Mouse (Mus musculus): ENCODE measurements around the gene Ccng2.

Ccng2 gene

DNA sequence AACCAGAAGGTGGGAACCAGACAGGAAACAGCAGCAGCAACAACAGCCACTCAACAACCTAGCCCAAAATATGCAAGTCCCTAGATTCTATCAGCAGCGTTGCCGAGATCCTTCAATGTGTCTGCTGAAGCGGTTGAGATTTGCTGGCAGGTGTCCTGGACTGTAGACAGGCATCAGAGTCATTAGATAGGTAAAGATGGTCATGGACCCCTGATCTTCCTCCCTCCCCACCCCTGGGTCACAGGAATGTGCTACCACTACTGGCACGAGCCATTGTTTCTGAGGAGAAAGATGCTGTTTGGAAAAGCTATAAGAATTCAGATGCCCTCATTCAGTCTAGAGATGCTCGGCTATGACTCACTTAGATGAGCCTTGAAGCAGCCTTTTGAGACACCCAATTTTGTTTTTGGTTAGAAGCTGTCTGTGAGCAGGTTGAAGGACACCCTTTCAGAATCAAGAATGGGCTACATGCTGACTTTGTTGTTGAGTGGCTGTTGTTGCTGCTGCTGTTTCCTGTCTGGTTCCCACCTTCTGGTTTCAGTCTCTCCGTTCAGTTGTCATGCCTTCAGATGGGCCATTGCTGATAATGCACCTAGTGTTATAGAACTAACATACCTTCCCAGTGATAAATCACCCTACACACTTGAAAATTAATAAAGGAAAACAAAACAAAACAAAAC, 3.5 kb upstream of the Ccng2 start:
- no peak for DNase-seq

DNA sequence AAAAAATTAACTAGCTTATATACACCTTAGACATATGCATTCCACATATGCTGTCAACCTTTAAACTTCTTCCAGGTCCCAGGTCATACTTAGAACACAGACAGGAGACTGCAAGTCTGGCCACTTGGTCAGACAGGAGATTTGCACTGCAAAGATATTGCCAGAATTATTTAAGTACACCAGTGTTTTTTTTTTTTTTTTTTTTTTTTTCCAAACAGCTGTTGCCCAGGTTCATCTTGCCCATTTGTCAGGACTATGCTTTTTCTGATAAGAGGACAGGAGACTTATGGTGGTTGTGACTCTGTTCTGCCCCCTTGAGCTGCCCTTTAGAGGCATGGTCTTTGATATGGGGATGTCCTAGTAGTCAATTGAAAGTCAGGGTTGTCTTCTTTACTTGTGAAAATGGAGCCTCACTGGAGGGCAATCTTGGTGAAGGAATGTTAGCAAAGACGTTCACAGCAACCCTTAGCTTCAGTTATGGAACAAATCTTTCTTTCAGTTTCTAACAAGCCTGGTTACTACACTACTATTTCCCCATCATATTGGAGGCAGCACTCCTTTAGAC, 2.8 kb upstream of the Ccng2 start:
- DNase-seq = no peak

DNA sequence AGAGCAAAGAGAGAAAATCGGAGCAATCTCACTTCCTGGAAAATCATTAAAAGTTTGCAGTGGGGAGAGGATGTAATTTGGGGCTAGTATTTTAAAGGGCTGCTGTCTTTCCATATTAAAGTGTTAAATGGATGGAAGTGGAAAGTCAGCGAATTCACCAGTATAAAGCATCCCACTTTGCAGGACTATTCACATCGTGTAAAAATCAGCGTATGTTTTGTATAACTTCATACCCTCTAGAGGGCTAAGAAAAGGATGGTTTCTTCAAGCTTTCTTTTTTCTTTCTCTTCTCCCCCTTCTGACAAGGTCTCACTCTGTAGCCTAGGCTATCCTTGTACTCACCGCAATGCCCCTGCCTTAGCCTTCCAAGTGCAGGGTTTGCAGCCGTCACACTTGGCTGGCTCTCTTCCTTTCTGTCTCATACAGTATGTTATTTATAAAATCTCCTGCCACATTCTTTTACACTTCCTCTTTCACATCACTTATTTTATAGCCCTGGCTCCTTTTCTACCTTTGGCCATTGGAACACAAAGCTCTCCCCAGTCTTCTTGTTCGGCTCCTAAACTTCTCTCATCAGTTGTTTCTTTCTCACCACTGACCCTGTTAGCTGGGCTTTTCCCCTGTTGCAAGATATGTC, 1.8 kb upstream of the Ccng2 start:
- DNase-seq = no peak

DNA sequence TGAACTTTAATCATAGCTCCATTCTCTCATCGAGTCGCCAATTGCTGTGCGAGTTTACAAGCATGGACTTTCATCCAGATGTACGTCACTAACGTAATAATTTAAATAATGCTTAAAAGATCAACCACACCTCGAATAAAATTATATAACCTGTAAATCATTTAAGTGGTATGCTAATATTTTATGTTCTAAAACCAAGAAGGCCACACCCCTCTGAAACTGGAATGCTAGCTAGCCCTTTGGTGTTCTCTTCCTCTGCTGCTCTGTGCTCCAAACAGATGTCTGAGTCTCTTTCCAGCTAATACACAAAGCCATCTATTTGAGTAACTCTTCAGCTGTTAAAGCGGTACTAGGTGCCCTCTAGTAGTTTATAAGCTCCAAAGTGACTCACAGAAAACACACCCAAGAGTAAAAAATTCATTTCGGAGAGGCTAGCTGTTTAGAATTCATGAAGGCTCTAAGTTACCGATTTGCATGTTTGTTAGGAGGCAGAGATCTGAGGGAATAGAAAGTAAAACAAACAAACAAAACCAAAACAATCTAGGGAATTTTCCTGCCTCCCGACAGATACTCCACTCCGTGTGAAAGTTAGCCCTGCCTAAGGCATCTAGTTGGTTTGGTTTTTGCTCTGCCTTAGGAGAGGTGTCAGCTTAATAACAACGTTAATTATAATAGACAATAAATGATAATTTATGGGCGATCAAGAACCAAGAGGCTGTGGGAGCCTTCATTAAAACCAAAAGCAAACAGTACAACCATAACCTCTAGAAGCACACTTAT, 1.1 kb upstream of the Ccng2 start:
- DNase-seq = no peak

DNA sequence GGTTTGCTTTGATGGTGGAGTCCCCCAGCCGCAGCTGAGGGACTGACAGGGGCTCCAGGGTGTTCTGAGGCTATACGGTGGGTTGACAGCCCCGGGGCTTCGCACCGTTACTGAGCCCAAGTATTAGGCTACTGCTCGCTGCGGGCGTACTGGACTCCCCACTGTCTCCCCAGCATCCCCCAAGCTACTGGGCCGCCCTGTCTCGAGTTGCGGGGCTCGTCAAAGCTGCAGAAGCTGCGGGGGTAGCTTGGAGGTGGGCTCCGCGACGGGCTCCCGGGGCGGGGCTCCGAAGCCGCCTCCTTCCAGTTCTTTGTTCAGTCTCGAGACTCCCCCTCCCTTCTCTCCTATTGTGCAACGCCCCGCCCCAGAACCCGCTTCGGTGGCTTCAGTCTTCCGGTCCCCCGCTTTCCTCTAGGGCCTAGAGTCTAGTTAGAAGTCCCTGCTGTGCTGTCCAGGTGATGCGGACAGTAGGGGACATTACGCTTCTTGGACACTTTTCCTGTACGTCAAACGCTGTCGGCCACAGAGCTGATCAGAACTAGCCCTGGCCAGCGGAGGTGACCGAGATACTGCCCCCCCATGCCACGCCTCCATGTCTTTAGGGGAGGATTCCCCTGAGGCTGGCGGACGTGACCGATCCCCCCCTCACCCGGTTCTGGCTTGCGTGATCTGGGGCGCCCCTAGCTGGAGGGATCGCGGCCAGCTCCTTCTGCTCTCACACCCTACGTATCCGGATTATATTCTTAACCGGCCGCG, 972 bp downstream of the Ccng2 start:
- DNase-seq = peak; percentile 81 to 85

DNA sequence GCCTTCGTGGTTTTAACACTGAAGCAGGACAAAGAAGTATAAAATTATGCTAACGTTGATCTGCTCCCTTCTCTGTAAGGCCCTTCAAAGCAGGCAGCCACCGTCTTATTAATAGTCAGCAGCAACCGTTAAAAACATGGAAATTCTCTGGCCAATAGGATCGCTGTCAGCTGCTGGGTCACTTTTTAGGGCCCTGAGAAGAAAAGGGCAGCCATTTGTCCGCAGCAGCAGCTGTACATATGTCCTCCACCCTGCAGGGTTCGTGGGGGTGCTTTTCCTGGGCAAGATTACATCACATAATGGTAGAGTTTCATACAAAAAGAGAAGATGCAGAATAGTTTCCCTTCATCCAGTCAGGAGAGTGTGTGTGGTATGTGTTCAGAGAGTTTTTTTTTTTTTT, 3.0 kb downstream of the Ccng2 start:
- DNase-seq = no peak

DNA sequence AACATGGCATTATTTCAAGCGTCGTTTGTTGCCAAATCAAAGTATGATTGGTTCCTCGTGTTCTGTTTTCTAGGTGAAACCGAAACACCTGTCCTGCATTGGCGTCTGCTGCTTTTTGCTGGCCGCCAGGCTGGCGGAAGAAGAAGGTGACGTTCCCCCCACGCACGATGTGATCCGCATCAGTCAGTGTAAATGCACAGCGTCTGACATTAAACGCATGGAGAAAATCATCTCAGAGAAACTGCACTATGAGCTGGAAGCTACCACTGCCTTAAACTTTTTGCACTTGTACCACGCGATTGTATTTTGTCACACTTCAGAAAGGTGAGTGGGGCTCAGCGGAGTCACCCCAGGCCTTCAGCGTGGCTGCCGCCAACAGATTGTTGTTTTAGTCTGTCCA, 3.7 kb downstream of the Ccng2 start:
- no peak for DNase-seq

DNA sequence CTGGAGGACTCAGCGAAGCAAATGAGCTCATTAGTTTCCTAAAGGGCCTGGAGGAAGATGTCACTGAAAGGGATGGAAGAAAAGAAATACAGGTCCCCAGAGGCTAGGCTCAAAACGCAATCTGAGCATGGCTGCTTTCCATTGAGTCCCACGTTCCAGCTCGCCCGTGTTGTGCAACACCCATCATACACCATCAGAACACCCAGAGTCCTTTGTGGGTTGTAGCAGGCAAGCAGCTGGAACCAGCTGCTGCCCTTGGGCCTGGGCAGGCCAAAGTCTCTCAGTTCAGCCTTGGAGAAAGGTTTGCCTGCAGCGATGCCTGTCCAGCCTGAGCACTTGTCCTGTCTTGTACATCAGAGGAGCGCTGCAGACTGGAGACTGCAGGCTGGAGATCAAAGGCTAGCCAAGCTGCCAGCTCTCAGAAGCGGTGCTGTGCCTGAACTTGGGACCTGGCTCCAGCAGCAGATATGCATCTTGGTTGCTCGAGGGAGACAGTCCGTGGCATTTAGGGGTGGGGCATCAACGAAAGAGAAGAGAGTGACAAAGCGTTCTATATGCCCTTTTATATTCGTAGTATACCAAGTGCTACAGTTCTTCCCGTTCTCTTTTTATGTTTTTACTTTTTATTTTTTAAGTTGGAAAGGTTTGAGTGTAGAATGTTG, 15.5 kb downstream of the Ccng2 start:
- DNase-seq = no peak

DNA sequence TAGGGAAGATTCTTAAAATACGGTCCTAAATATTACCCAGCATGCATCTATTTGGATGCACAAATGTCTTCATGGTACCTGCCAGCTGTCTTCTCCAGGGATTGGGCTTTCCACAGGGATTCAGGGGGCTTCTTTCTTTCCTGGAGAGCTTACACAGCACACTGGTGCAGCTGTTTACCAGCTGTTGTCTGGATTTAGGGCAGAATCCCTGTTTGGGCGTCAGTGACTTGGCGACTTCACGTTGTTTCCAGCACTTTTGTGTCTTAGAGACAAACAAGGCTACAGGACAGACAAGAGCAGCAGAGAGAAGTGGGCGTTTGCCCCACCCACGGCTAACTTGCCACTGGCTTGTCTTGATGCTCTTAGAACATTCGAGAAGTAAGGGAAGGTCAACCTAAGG, 16.1 kb downstream of the Ccng2 start:
- DNase-seq = no peak

DNA sequence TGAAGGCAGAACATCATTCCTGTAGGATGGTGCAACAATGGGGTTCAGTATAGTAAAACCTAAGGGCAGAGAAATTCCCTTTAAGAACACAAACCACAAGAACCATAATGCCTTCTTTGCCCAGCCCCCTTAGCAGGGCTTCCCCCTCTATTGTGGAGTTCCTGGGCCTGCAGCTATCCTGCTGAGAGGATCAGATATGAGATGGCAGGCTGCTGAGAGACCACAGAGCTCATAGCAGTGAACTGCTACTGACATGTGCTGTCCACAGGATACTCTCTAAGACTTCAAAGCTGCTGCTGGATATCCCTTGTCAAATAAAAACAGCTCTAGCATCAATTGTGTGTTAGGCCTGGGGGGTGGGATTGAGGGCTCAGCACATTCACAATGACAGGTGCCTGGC, 21.5 kb downstream of the Ccng2 start:
- DNase-seq = no peak

DNA sequence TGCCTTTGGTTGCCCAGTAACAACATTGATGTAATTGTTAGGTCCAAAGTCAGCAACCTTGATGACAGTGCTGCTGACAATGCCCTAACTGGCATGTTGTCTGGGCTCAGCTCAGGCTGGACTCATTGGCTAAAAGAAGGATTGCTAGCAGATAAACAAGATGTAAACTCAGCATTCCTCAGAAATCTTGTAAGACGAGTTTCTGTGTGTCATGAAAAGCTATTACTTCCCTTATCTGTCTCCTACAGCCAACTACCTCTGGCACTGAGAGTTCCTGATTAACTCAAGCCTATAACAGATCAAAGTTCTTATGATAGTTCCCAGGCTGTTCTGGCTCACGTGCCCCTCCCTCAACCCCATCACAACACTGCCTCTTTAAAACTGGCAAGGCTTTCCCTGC, 23.2 kb downstream of the Ccng2 start:
- no peak for DNase-seq

DNA sequence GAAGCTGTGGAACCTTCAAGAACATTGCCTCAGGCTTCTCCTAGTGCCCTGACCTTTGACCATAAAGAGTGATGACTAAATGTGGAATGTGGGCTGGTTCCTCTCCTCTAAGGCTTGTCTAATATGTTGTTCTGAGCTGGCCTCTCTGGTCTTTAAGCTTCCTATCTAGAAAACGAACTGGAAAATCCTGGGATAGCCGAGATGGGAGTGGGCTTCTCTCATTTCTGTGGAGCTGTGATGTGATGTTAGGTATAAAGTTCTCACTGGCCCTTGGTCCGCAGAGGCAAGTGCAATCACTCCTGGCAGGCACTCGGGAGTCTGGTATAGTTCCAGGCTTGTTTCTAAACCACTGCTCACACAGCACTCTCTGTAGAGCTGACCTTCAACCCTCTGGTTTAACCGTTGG, 29.3 kb downstream of the Ccng2 start:
- no peak for DNase-seq

DNA sequence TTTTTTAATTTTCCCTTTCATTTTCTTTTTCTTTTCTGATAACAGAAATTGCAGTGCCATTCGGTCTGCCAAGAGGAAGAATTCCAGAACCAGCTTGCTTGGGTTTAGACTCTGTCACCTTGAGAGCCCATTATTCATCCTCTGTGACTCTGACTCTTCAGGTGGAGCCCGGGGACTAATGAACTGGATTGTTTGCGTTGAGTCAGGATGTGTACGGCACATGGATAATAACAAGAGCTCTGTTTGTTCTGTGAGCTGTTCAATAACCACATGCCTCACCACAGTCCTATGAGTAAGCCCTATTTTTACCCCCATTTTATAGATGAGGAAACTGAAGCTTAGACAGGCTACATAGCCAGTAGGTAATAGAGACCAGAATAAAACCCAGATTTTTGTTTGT, 29.7 kb downstream of the Ccng2 start:
- DNase-seq = no peak

DNA sequence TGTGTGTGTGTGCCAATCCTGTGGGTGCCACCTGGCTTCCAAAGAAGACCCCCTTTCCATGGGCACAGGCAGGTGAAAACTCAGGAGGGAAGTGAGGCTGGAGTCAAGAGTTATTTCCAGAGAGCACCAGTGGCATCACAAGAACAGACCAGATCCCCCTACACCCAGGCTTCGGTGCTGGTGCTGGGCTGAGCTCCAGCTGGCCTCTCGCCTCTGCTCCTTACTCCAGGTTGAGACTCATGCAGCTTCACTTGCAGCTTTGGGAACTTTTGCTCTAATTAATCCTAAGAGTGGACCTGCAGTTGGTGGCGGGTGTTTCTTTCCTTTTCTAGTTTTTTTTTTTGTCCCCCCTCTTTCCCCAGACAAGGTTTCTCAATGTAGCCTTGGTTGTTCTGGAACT, 30.3 kb downstream of the Ccng2 start:
- DNase-seq = no peak

DNA sequence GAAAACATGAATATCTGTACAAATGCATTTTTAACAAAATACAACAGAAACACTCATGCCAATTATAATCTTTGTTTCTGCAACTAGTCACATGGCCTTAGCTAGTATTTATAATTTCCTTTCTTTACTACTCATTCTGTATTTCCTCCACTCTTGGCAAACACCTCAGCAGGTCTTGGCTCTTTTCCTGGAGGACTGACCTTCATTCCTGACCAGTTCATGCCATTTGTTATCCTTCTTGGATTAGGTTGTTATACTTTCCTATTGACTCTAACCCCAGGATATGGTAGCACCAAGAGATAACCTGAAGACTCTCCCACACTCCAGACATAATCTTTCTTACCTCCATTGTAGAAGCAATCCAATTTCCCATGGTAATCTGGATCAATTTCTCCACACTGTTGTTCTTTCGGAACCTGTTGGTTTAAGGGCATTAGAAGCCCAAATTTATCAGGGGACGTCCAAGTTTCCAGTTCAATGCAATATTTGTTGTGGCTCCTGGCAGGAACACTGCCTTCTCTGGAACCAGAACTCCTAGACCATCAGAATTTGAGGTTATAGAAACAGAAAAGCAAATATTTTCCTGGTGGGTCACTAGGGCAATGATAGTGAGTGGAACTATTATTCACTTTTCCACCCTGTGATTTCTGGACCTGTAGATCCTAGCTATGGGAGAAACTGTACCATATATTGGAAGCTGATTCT, 38.2 kb downstream of the Ccng2 start:
- DNase-seq = peak; percentile 8 to 29

DNA sequence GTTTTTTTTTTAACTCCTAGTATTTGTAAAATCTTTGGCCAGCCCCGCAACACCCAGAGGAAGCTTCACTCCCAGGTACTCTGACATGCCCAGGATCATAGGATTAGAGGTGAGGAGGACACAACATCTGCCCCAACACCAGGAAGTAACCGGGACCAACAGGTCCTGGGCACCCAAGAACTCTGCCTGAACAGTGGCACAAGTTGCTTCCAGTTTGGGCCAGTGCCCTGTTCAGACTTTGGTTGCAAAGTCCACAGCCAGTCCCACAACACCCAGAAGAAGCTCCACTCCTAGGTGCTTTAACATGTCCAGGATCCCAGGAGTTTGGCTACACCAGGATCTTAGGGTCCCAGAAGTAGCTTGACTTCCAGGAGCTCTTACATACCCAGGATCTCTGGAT, 41.9 kb downstream of the Ccng2 start:
- no peak for DNase-seq

DNA sequence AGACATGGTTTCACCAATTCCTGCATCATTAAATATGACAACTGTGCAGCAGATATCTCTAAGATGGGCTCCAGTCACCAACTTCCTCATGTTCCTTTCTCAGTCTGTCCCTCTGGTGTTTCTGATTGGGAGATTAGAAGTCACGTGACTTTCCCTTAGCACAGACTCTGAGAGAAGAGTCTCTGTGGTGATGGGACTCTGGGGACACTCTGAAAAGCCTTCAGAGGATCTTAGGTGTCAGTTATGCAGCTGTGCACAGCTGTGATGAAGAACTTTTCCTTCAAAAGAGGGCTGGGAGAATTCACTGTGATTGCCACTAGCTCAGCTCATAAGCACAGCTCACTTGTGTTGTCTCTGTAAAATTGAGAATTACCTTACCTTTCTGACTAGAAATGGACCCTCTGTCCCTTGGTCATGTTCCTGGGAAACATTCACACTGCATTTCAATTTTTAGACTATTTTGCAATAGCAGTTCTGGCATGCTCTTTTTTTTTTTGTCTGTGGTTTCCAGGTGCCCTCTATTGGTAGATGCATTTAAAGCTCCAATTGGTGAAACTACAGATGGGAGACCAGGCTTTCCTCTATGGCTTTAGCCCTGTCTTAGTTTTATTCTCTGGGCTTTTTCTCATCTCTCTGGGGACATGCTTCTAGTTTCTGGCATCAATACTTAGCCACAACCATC, 56.4 kb downstream of the Ccng2 start:
- peak; percentile 2 to 11 for DNase-seq

All from cerebellum, adult 18-20 months (tissue).